Mouse (Mus musculus) thymus, postnatal 14 days (tissue): ENCODE results near the gene Sbk1.
"Not testable (repeated sequence)": the region's sequence is repeated elsewhere in the genome, so short reads cannot be mapped to it uniquely, and the experiment has no call there.

Experiments used
- DNase-seq: peaks from one replicate; pipeline ENCODE4 v3.0.0; 2021

The Sbk1 gene

DNA sequence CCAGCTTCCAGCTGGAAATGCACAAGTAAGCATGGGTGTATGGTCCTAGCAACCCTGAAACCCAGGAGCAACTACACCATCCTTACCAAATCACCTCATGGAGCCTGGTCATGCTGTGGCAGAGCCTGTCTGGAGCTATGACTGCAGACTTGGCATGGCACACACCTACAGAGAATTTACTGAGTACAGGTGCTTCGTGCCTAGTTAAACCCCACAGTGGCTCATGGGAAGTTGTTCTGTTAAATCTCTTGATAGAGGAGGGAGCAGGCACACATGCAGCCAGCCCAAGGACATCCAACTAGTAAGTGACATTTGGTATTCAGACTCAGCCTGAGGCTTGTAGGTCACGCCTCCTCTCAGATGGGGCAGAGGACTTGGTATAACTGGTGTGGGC lies 15.7 kb downstream of the Sbk1 start:
- no peak for DNase-seq

DNA sequence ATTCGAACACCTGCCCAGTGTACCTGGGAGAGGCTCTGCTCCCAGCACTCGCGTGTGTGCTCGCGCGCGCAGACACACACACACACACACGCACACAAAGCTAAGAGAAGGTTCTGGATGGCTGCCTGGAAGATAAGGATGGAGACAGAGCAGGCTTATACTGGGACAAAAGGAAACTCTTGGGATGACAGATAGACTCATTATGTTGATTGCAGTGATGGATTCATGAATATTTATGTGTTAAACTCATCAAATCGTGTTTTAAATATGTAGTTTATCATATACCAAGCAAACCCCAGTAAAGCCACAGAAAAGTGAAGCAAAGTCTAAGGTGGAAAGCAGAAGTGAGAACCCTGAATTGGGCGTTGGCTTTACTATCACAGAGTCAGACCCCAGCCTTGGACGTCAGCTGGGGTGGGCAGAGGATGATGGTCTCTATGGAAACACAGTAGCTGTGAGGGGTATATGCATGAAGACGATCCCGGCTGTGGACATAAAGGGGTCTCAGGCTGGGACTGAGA lies 16.2 kb downstream of the Sbk1 start:
- no peak for DNase-seq

- DNase-seq = no peak
These were observed 17.0 kb downstream of the Sbk1 start for GRCm38 (mm10) chr7:126289371-126289770.

DNA sequence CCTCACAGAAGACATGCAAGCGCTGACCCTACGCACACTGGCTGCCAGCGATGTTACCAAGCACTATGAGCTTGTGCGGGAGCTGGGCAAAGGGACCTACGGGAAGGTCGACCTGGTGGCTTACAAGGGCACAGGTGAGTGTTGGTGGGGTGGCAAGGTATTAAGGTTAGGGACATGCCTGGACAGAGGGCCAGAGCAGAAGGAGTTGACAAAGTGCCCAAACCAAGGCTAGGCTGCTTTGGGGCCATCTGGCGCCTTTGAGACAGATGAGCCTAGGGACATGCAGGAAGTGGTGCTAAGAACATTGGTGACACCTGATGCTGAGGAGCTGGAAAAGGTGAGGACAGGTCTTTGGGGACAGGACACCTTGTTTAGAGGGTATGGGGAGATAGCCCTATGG lies 17.5 kb downstream of the Sbk1 start:
- no peak for DNase-seq

DNA sequence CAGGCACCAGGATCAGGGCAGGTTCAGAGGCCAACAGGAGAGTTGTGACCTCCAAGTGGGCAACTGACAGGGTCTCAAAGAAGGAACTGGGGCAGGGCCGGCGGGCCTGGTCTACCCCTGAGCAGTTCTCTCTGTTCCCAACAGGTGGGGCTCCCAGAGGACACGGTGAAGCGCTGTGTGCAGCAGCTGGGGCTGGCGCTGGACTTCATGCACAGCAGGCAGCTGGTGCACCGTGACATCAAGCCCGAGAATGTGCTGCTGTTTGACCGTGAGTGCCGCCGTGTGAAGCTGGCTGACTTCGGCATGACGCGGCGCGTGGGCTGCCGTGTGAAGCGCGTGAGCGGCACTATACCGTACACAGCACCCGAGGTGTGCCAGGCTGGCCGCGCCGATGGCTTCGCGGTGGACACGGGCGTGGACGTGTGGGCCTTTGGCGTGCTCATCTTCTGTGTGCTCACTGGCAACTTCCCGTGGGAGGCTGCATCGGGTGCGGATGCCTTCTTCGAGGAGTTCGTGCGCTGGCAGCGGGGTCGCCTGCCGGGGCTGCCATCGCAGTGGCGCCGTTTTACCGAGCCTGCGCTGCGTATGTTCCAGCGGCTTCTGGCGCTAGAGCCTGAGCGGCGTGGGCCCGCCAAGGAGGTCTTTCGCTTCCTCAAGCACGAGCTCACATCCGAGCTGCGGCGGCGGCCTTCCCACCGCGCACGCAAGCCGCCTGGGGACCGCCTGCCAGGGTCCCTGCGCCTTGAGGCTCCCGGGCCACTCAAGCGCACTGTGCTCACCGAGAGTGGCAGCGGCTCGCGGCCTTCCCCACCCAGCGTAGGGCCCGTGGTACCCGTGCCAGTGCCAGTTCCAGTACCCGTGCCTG lies 19.5 kb downstream of the Sbk1 start:
- DNase-seq = no peak

DNA sequence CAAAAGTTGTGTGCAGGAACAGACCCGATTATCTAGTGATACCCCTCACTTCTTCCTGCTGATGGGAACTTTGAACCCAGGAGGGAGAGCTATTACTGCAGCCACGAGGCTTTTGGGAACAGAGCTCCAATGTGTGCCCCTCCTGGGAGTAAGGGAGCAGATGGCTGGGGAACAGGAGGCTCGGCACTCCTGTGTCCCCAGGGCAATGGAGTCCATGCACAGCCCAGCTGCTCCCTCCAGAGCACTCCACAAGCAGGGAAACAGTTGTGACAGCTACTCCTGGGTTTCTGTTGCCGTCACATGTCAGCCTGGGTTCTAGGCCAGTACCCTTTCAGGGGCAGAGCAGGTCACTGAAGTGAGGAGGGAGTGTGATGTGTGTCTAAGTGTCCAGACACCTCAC lies 20.7 kb downstream of the Sbk1 start:
- DNase-seq = no peak

DNA sequence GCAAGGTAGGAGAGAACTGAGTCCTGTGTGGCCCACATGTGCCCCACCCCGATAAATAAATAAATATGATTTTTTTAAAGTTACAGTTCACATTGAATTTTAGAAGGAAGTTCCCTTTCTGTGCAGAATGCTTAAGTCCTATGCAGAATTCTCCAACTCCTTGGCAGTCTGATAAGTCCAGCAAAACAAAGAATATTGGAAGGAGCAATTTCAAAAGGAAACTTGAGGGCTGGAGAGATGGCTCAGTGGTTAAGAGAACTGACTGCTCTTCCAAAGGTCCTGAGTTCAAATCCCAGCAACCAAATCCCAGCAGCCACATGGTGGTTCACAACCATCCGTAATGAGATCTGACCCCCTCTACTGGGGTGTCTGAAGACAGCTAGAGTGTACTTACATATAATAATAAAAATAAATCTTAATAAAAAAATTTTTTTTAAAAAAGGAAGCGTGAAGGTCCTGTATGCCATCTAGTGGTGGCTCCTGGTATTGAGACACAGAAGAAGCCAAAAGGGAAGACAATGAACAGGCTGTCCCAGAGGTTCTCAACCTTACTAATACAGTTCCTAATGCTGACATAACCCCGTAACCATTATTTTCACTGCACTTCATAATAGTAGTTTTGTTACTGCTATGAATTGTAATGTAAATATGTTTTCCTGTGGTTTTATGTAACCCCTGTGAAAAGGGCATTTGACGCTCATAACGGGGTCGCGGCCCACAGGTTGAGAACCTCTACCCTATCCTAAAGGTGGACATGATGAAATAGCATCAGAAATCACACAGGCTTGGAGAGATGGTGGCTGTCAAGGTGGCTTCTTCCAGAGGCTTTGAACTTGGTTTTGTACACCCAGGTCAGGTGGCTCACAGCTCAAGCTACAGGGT lies 25.4 kb downstream of the Sbk1 start:
- peak; percentile 55 for DNase-seq

GRCm38 (mm10) chr7:126298856-126299255 lies 26.4 kb downstream of the Sbk1 start:
- DNase-seq = no peak

DNA sequence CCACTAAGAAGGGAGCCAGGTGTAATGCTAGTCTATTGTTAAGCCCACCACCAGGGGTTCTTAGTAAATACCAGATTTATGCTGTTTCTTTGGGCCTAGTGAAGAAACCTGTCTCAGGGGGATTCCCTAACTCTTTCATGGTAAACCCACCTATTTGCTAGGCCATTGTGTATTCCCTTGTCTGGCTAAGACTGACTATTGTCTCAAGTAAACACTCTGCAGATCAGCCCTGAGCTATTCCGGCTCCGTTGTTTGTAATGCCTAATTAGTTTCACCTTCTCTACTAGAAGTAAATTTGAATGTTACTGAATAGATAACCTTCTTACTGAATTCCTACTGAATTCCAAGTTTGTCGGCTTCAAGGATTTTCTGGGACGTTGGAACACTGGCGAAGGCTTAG lies 29.4 kb downstream of the Sbk1 start:
- DNase-seq = not testable (repeated sequence)

GRCm38 (mm10) chr7:126311822-126312221 lies 39.4 kb downstream of the Sbk1 start:
- no peak for DNase-seq

DNA sequence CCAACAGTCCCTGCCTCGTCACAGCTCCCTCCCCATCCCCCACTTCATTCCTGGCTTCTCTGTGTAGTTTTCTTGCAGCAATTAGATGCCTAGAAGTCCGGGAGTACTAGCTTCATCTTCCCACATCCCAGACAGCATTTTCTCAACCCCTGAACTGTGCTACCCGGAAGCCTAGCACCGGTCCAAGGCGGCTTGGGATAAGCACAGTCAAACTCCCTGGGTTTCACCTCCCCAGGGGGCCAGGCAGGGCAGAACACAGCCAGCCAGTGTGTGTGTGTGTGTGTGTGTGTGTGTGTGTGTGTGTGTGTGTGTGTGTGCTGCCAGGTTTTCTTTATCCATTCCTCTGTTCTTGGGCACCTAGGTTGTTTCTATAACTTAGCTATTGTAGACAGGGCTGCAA lies 40.9 kb downstream of the Sbk1 start:
- no peak for DNase-seq

- DNase-seq = no peak
These were observed 41.9 kb downstream of the Sbk1 start for GRCm38 (mm10) chr7:126314273-126314672.

GRCm38 (mm10) chr7:126323729-126324128 lies 51.3 kb downstream of the Sbk1 start:
- peak; percentile 90 for DNase-seq

DNA sequence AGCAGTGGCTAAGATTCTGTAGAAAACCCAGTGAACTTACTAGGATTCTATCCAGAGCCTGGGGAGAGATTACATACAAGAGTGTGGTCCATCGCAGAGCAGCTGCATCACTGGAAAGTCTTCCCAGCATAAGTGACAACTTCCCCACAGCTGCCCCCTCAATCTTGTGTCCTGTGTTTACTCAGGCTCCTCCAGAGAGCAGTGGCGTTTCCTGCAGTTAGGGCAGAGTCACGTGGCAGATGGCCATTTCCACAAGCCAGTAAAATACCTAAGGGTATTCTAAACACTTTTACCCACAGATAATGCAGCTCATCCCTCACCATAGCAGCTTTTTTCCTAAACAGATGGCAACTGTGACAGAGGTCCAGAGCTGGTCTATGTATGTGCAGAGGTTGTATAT lies 52.4 kb downstream of the Sbk1 start:
- DNase-seq = no peak

GRCm38 (mm10) chr7:126325576-126326273 lies 53.3 kb downstream of the Sbk1 start:
- not testable (repeated sequence) for DNase-seq

DNA sequence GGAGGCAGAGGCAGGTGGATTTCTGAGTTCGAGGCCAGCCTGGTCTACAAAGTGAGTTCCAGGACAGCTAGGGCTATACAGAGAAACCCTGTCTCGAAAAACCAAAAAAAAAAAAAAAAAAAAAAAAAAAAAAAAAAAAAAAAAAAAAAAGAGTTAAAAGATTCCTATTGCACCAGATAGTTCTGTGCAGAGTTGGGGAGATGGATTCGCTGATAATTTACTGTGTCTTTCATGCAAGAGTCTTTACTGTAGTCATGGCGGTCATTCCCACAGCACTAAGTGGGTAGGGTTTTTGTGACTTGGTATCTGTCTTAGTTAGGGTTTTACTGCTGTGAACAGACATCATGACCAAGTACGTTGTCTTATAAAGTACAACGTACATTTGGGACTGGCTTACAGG lies 56.4 kb downstream of the Sbk1 start:
- DNase-seq = not testable (repeated sequence)

- DNase-seq = peak; percentile 54
These were observed 57.7 kb downstream of the Sbk1 start for GRCm38 (mm10) chr7:126329907-126330645.

DNA sequence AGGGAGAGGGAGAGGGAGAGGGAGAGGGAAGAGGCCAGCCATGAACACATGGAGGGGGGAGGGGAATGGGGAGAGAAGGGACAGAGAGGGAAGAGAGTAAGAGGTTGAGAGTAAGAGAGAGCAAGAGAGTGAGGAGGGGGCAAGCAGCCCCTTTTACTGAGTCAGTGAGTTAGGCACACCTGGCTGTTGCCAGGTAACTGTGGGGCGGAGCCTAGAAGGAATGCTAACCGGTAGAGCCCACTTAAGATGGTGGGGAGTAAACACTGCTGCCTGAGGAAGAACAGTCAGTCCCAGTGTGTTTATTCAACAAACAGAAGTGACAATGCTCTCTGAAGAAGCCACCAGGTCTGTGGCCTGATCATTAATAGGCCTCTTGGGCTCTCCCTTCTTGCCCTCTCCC lies 58.3 kb downstream of the Sbk1 start:
- DNase-seq = no peak

DNA sequence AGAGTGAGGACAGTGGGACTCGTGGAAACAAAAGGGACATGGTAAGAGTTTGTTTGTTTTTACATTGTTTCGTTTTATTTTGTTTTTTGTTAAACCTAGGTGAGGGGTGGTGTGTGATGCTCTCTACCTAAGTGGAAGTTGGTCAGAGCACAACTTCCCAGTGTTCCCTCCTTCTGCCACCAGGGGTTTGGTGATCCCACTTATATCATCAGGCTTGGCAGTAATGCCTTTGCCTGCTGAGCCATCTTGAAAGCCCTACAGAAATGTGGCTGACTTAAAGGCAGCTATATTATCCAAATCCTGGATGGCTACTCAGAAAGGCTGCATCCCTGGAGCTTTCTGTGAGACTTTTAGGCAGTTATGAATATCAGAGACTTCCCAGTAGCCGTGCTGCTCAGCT lies 60.3 kb downstream of the Sbk1 start:
- DNase-seq = no peak

GRCm38 (mm10) chr7:126335556-126335955 lies 63.1 kb downstream of the Sbk1 start:
- DNase-seq = no peak

DNA sequence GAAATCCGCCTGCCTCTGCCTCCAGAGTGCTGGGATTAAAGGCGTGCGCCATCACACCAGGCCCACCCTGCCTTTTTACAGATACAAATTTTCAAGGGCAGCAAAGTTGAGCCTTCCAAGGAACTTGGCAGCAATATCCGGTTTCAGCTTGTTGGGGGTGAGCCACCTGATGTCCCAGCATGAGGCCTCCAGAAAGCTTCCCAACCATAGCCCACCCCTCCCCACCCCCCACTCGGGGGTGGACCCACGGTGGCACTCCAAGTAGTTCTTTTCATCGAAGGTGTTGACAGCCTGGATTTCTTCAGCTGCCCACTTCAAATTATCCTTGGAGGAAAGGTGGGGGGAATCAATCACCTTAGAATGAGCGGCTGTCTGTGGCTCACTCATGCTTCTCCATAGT lies 66.5 kb downstream of the Sbk1 start:
- peak; percentile 48 for DNase-seq

- DNase-seq = peak; percentile 75
These were observed 67.1 kb downstream of the Sbk1 start for GRCm38 (mm10) chr7:126339521-126339971.
